Mouse (Mus musculus): ENCODE data around the gene Adk. TPM values are rescaled to one million over a fixed set of nuclear protein-coding genes. Genes with fewer than 3 reads are reported as not detected.

Adk gene
- polyA plus RNA-seq, 1 experiment from 2014 or later, result 240 TPM

DNA sequence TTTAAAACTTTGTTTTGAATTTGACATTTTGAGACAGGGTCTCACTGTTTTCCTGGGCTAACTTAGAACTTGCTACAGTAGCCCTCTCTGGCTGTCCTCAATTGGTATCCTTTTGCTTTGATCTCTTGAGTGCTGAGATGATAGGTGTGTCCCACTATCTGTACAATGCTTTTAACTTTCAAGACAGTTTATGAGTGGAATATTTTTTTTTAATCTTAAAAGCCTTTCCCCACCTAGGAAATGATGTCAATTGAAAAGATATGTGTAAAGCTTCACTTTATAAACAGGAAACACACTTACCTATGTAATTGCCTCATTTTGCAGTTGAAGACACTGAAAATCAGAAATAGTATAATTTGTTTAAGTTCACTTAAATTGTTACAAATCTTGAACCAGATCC is 26.1 kb downstream of the Adk start:
- H3K36me3 ChIP-seq (ENCODE audit: control insufficient read depth, insufficient read depth), result no peaks in the 10 kb centered on the region
- H3K4me3 ChIP-seq (ENCODE audit: low read depth, low read length), result no peak overlapping the region
- no peak overlapping the region for H3K4me2 ChIP-seq (replicated peaks; ENCODE audit: low read depth)
- no peak overlapping the region for H3K9ac ChIP-seq (ENCODE audit: low read depth, low read length)
- no peak for ATAC-seq
- H3K9me3 ChIP-seq (ENCODE audit: control insufficient read depth), result no peaks in the 10 kb centered on the region
- TF ChIP-seq CTCF (IDR thresholded peaks at IDR 0.05; ENCODE audit: low read depth), result no peak
- peaks cover 9% of the 10 kb centered on the region; the same call in 1 of the 2 replicates for H3K4me1 ChIP-seq (replicated peaks; ENCODE audit: control insufficient read depth, insufficient read depth, low read length)
- no peaks in the 10 kb centered on the region for H3K27me3 ChIP-seq (replicated peaks; ENCODE audit: control insufficient read depth, insufficient read depth, low read length)
- no peak overlapping the region for H3K27ac ChIP-seq (ENCODE audit: low read depth, low read length)

DNA sequence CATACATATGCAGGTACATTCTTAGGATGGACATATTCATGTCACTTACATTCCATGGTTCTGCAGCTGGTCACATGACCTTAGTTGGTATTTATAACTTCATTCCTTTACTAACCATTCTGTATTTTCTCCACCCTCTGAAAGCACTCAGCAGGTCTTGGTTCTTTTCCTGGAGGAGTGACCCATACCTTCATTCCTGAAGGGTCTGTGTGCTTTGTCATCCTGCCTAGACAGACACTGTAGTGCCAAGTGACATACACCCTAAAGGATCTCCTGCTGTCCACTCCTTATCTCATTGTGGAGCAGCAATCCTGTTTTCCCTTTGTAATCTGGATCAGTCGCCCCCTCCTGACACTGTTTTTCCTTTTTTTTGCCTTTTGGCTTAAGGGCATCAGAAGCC is 30.4 kb downstream of the Adk start:
- H3K4me3 ChIP-seq (ENCODE audit: low read depth, low read length), result no peak overlapping the region
- WGBS, result 68% methylated on average over 1 of the region's 1 CpGs
- H3K27ac ChIP-seq (ENCODE audit: low read depth, low read length), result no peak overlapping the region
- no peak for ATAC-seq
- H3K9me3 ChIP-seq (ENCODE audit: control insufficient read depth), result no peaks in the 10 kb centered on the region
- peaks cover 30% of the 10 kb centered on the region for H3K4me1 ChIP-seq (replicated peaks; ENCODE audit: control insufficient read depth, insufficient read depth, low read length)
- H3K27me3 ChIP-seq (replicated peaks; ENCODE audit: control insufficient read depth, insufficient read depth, low read length), result no peaks in the 10 kb centered on the region
- no peak for TF ChIP-seq CTCF (IDR thresholded peaks at IDR 0.05; ENCODE audit: low read depth)
- H3K36me3 ChIP-seq (ENCODE audit: control insufficient read depth, insufficient read depth), result no peaks in the 10 kb centered on the region
- no peak overlapping the region for H3K9ac ChIP-seq (ENCODE audit: low read depth, low read length)
- no peak overlapping the region for H3K4me2 ChIP-seq (replicated peaks; ENCODE audit: low read depth)

GRCm38 (mm10) chr14:21085666-21086065 is 33.3 kb downstream of the Adk start:
- Histone ChIP-seq H3K4me2 (replicated peaks; ENCODE audit: low read depth) (no peak overlapping the region), H3K36me3 (ENCODE audit: control insufficient read depth, insufficient read depth) (no peaks in the 10 kb centered on the region), H3K9me3 (ENCODE audit: control insufficient read depth) (no peaks in the 10 kb centered on the region), H3K4me1 (replicated peaks; ENCODE audit: control insufficient read depth, insufficient read depth, low read length) (peaks cover 31% of the 10 kb centered on the region), H3K4me3 (ENCODE audit: low read depth, low read length) (no peak overlapping the region), H3K9ac (ENCODE audit: low read depth, low read length) (no peak overlapping the region), H3K27ac (ENCODE audit: low read depth, low read length) (no peak overlapping the region), H3K27me3 (replicated peaks; ENCODE audit: control insufficient read depth, insufficient read depth, low read length) (no peaks in the 10 kb centered on the region)
- ATAC-seq, result no peak
- peak; percentile 22; the same call in 1 of the 2 replicates for TF ChIP-seq CTCF (IDR thresholded peaks at IDR 0.05; ENCODE audit: low read depth)
- 67% methylated on average over 5 of the region's 5 CpGs for WGBS

- no peak overlapping the region for H3K27ac ChIP-seq (ENCODE audit: low read depth, low read length)
- no peak for TF ChIP-seq CTCF (IDR thresholded peaks at IDR 0.05; ENCODE audit: low read depth)
- WGBS, result 16% methylated on average over 2 of the region's 2 CpGs
Observed at GRCm38 (mm10) chr14:21086106-21086505, 33.7 kb downstream of the Adk start.

GRCm38 (mm10) chr14:21086827-21087351 is 34.5 kb downstream of the Adk start:
- 31% methylated on average over 7 of the region's 7 CpGs for WGBS
- ATAC-seq, result no peak
- TF ChIP-seq CTCF (IDR thresholded peaks at IDR 0.05; ENCODE audit: low read depth), result no peak
- no peaks in the 10 kb centered on the region for H3K27me3 ChIP-seq (replicated peaks; ENCODE audit: control insufficient read depth, insufficient read depth, low read length)
- H3K27ac ChIP-seq (ENCODE audit: low read depth, low read length), result peak overlapping the region; percentile 70
- no peak overlapping the region for H3K9ac ChIP-seq (ENCODE audit: low read depth, low read length)
- no peaks in the 10 kb centered on the region for H3K36me3 ChIP-seq (ENCODE audit: control insufficient read depth, insufficient read depth)
- H3K4me1 ChIP-seq (replicated peaks; ENCODE audit: control insufficient read depth, insufficient read depth, low read length), result peaks cover 31% of the 10 kb centered on the region
- no peaks in the 10 kb centered on the region for H3K9me3 ChIP-seq (ENCODE audit: control insufficient read depth)
- H3K4me2 ChIP-seq (replicated peaks; ENCODE audit: low read depth), result peak overlapping the region; percentile 35; the same call in 1 of the 2 replicates
- no peak overlapping the region for H3K4me3 ChIP-seq (ENCODE audit: low read depth, low read length)

More at GRCm38 (mm10) chr14:21086106-21086505, 33.7 kb downstream of the Adk start:
- Histone ChIP-seq H3K4me1 (replicated peaks; ENCODE audit: control insufficient read depth, insufficient read depth, low read length) (peaks cover 31% of the 10 kb centered on the region), H3K27me3 (replicated peaks; ENCODE audit: control insufficient read depth, insufficient read depth, low read length) (no peaks in the 10 kb centered on the region), H3K36me3 (ENCODE audit: control insufficient read depth, insufficient read depth) (no peaks in the 10 kb centered on the region), H3K4me2 (replicated peaks; ENCODE audit: low read depth) (no peak overlapping the region), H3K9ac (ENCODE audit: low read depth, low read length) (no peak overlapping the region), H3K4me3 (ENCODE audit: low read depth, low read length) (no peak overlapping the region), H3K9me3 (ENCODE audit: control insufficient read depth) (no peaks in the 10 kb centered on the region)
- no peak for ATAC-seq

GRCm38 (mm10) chr14:21087390-21088060 is 35.2 kb downstream of the Adk start:
- Histone ChIP-seq H3K27me3 (replicated peaks; ENCODE audit: control insufficient read depth, insufficient read depth, low read length) (no peaks in the 10 kb centered on the region), H3K27ac (ENCODE audit: low read depth, low read length) (peak overlapping the region; percentile 70), H3K4me3 (ENCODE audit: low read depth, low read length) (no peak overlapping the region), H3K4me2 (replicated peaks; ENCODE audit: low read depth) (peak overlapping the region; percentile 35; the same call in 1 of the 2 replicates), H3K4me1 (replicated peaks; ENCODE audit: control insufficient read depth, insufficient read depth, low read length) (peaks cover 31% of the 10 kb centered on the region), H3K9ac (ENCODE audit: low read depth, low read length) (no peak overlapping the region), H3K9me3 (ENCODE audit: control insufficient read depth) (no peaks in the 10 kb centered on the region), H3K36me3 (ENCODE audit: control insufficient read depth, insufficient read depth) (no peaks in the 10 kb centered on the region)
- ATAC-seq, result no peak
- TF ChIP-seq CTCF (IDR thresholded peaks at IDR 0.05; ENCODE audit: low read depth), result no peak
- WGBS, result 38% methylated on average over 4 of the region's 4 CpGs

Measured in intestine, postnatal 0 days (tissue).